Mouse (Mus musculus): ENCODE results near the gene Psg22.

DNA sequence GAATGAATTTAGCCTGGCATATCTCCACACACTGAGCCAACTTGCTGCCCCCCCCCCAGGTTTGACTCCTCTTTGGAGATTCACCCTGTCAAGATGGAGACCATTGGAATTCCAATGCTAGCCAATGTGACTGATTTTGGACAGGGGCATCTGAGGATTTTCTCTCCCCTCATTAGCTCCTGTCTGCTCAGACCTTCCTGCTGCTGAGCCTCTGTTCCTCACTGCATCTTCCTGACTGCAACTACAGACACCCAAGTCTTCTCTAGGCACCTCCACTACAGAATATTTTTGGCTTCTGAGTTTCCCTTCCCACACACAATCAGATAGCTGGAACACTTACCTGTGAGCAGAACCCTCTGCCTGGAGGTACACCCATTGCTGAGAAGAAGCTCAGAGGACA, 32.3 kb upstream of the Psg22 start:
- TF ChIP-seq CTCF (IDR thresholded peaks at IDR 0.05; ENCODE audit: borderline replicate concordance, insufficient read depth, low read length): no peak
- no peak for TF ChIP-seq POLR2A (IDR thresholded peaks at IDR 0.05; ENCODE audit: low read depth, low read length)
